ENCODE assay signal across 8 mouse cellular contexts in the genomic region with DNA sequence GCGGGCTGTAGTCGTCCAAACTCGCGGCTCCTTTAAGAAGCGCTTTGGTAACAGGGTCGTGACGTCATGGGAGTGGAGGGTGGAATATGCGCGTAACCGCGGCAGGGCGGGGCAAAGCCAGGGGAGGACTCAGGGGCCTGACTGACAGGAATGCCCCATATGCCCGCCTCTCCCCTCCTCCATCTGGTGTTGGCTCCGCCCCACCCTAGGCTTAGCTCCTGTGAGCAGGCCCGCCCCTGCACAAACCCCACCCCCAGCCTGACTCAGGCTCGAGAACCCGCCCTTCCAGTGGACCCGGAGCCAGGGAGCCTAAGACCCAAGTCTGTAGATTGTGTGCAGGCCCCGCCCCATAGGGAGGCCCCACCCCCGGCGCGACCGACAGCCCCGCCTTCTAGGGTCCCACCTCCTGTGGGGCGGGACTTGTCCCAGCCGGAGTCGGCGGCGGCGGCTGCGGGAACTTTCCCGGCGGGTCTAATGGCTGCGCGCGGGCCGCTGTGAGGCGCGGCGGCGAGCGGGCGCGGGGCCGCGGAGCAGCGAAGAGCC. TPM values are rescaled to one million over a fixed set of nuclear protein-coding genes. Genes with fewer than 3 reads are reported as not detected.
A peak's percentile ranks its signal among the peaks of the same experiment; 100 is the strongest.
DNase-seq lines count a peak whose midpoint lies in the region; ATAC-seq lines count a peak whose summit lies in the region.

A gene (plus strand): TSS at position 440 of the 543 bp plus-strand sequence.

- H3K27ac ChIP-seq in hindbrain, embryonic 11.5 days (ENCODE audit: low read depth, low read length) = peak within 1 kb of the TSS; percentile 62

- H3K4me1 ChIP-seq in hindbrain, embryonic 11.5 days (replicated peaks; ENCODE audit: control insufficient read depth, insufficient read depth, low read length) = no peaks in the 10 kb centered on the region

- no peaks in the 10 kb centered on the region for H3K27me3 ChIP-seq in hindbrain, embryonic 11.5 days (ENCODE audit: control insufficient read depth, insufficient read depth, low read length)

- WGBS in hindbrain, embryonic 11.5 days = under 1% methylated on average over 36 of the region's 47 CpGs

- peak within 1 kb of the TSS; percentile 80 for H3K9ac ChIP-seq in hindbrain, embryonic 11.5 days (ENCODE audit: low read depth, low read length)

- H3K9me3 ChIP-seq in hindbrain, embryonic 11.5 days (ENCODE audit: control insufficient read depth, low read length) = no peaks in the 10 kb centered on the region

- H3K4me3 ChIP-seq in hindbrain, embryonic 11.5 days (ENCODE audit: low read depth, low read length) = peak within 1 kb of the TSS; percentile 75

- H3K36me3 ChIP-seq in hindbrain, embryonic 11.5 days (ENCODE audit: control insufficient read depth, insufficient read depth, low read length) = no peaks in the 10 kb centered on the region

- ATAC-seq in hindbrain, embryonic 11.5 days (ENCODE audit: low FRiP score) = peak; percentile 99

- H3K4me2 ChIP-seq in hindbrain, embryonic 11.5 days (replicated peaks; ENCODE audit: low read depth, low read length) = peak within 1 kb of the TSS; percentile 84

- DNase-seq in Muller cell, postnatal 12 days (ENCODE audit: inconsistent ontology term) = peak; percentile 100
- DNase-seq in cerebellum, adult 9-11 months = peak; percentile 100
- peak; percentile 99 for DNase-seq in frontal cortex, adult 2 months (ENCODE audit: extremely low spot score in 1 of 2, low spot score in 1 of 2)
- DNase-seq in hindbrain, embryonic 11.5 days (ENCODE audit: low spot score) = peak; percentile 100
- DNase-seq in layer of hippocampus, postnatal 10 days (ENCODE audit: low spot score in 2 of 2) = peak; percentile 97 to 98
- peak; percentile 100 for DNase-seq in lung, postnatal 10 days
- peak; percentile 99 for DNase-seq in ovary, postnatal 36 days (ENCODE audit: low spot score)
- peak; percentile 100 for DNase-seq in thymus, postnatal 25 days

RNA-seq across cellular contexts. Expression of the gene that starts here (rescaled TPM):
- 35.4 and 38.4 TPM in 2 replicates for polyA plus RNA-seq in frontal cortex, adult 2 months (2012; rRNA removed)
- polyA plus RNA-seq in hindbrain, embryonic 11.5 days (2014; fragmentation: Nextera tagmentation; extraction: Ambion mirVana) = 24.1 and 24.2 TPM in 2 replicates
- 10 to 100 TPM; 41.2 to 43.2 TPM for total RNA-seq in layer of hippocampus, postnatal 10 days (2021)

Comparison
In these comparisons a context has a peak if more than half of its experiments do, and no peak if none do; other contexts are left out.
1. Peak in every context shown above with its lines: DNase-seq, ATAC-seq, H3K4me3 ChIP-seq and H3K27ac ChIP-seq.